In the genomic region with DNA sequence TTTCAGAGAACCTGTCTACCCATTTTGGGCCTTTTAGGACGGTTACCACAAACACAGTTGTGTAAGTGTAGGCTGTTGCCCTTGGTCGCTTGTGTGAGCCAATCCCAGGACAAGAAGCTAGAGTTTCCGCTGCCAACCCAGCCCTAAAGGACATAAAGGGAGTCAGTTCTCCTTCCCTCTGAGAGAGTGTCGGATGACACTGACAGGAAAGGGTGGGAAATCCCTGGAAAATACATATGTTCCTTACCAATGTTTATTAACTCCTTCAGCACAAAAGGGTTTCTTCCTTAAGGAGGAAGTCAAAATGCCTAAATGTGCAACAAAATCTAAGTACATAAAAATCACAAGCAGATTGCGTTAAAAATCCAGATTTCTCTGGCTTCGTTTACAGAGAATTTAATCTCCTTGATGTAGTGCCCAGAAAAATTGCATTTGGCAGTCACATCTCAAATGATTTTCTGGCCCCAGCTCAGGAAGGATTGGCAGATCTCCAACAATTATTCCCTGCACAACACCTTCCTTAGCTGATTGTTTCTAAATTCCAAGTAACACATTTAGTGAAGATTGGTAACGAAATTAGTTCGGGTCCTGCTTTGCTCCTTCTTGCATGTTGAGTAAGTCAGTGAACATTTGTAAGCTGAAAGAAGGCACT, we compare ENCODE assay signal across 8 mouse cellular contexts. TPM values are rescaled to one million over a fixed set of nuclear protein-coding genes. Genes with fewer than 3 reads are reported as not detected.
DNase-seq lines count a peak whose midpoint lies in the region; ATAC-seq and TF ChIP-seq lines count a peak whose summit lies in the region.

No protein-coding gene starts in this region.

- no peak overlapping the region for H3K4me2 ChIP-seq in hindbrain, embryonic 12.5 days (replicated peaks)

- 28% methylated on average over 8 of the region's 8 CpGs for WGBS in kidney, adult 2 months
- 61% methylated on average over 8 of the region's 8 CpGs for WGBS in hindbrain, embryonic 12.5 days

- H3K4me3 ChIP-seq in kidney, adult 2 months (ENCODE audit: insufficient read depth, low read depth, low read length) = no peak overlapping the region
- no peak overlapping the region for H3K4me3 ChIP-seq in hindbrain, embryonic 12.5 days

- no peaks in the 10 kb centered on the region for H3K27me3 ChIP-seq in kidney, adult 2 months (replicated peaks; ENCODE audit: control insufficient read depth, insufficient read depth, low read length)
- H3K27me3 ChIP-seq in hindbrain, embryonic 12.5 days = no peaks in the 10 kb centered on the region

- H3K27ac ChIP-seq in kidney, adult 2 months (ENCODE audit: insufficient read depth, low read depth, low read length) = peak overlapping the region; percentile 80
- peak overlapping the region; percentile 35; the same call in 1 of the 2 replicates for H3K27ac ChIP-seq in hindbrain, embryonic 12.5 days

- no peak for ATAC-seq in hindbrain, embryonic 12.5 days (ENCODE audit: low FRiP score)
- no peak for ATAC-seq in megakaryocyte, adult 5-6 weeks (ENCODE audit: poor library complexity, severe bottlenecking)
- ATAC-seq in granulocyte monocyte progenitor cell, adult 5-6 weeks (replicated peaks; ENCODE audit: poor library complexity, severe bottlenecking) = no peak

- peak; percentile 48 for DNase-seq in kidney, adult 2 months
- DNase-seq in kidney, adult 11 months = no peak
- DNase-seq in brain, adult 2 months (ENCODE audit: low read depth, low spot score) = peak; percentile 74
- DNase-seq in cerebellum, postnatal 36 days = peak; percentile 35 to 42
- peak; percentile 22 for DNase-seq in skeletal muscle tissue, adult 2 months (ENCODE audit: low read depth, low spot score)

- H3K4me1 ChIP-seq in kidney, adult 2 months (ENCODE audit: control insufficient read depth, insufficient read depth, low read length) = no peaks in the 10 kb centered on the region
- H3K4me1 ChIP-seq in hindbrain, embryonic 12.5 days = no peaks in the 10 kb centered on the region

- no peaks in the 10 kb centered on the region for H3K9me3 ChIP-seq in hindbrain, embryonic 12.5 days (replicated peaks)

- no peaks in the 10 kb centered on the region for H3K36me3 ChIP-seq in kidney, adult 2 months (ENCODE audit: control insufficient read depth, insufficient read depth, low read length)
- H3K36me3 ChIP-seq in hindbrain, embryonic 12.5 days = no peaks in the 10 kb centered on the region

- TF ChIP-seq POLR2A in kidney, adult 2 months (IDR thresholded peaks at IDR 0.05; ENCODE audit: low read depth, low read length) = no peak

- no peak for TF ChIP-seq CTCF in kidney, adult 2 months (conservative IDR thresholded peaks at IDR 0.05; ENCODE audit: insufficient read depth, insufficient read length, low read depth, low read length)

- H3K9ac ChIP-seq in hindbrain, embryonic 12.5 days = no peak overlapping the region

RNA-seq across cellular contexts. Expression of a gene that starts 55.3 kb away (rescaled TPM):
- polyA plus RNA-seq in kidney, adult 2 months (2012; rRNA removed) = 3.7 and 4.6 TPM in 2 replicates
- polyA plus RNA-seq in hindbrain, embryonic 12.5 days (2016; fragmentation: Nextera tagmentation; extraction: Ambion mirVana) = 1.4 and 1.6 TPM in 2 replicates
- 20.5 and 37.5 TPM in 2 replicates for total RNA-seq in megakaryocyte, adult 5-6 weeks (2015)
- total RNA-seq in megakaryocyte, adult 5-6 weeks (2017) = 25.1 and 29.8 TPM in 2 replicates
- 2.7 TPM in 1 of 2 replicates, not detected in the other for total RNA-seq in granulocyte monocyte progenitor cell, adult 5-6 weeks (2014; fragmentation: Nextera tagmentation)
- total RNA-seq in granulocyte monocyte progenitor cell, adult 5-6 weeks (2017) = 0.15 and 3.4 TPM in 2 replicates

Comparison
In these comparisons a context has a peak if more than half of its experiments do, and no peak if none do; other contexts are left out.
1. RNA of a gene that starts 55.3 kb away (total RNA-seq): 20.5 to 37.5 TPM in megakaryocyte, adult 5-6 weeks; 0.15 to 3.4 TPM in granulocyte monocyte progenitor cell, adult 5-6 weeks; every median in the first group is over 4 times any median in the second.